Mouse (Mus musculus) myocyte (in vitro differentiated cells): ENCODE measurements around the gene Eef1a1. TPM values are rescaled to one million over a fixed set of nuclear protein-coding genes. Genes with fewer than 3 reads are reported as not detected.
A peak's percentile ranks its signal among the peaks of the same experiment; 100 is the strongest.

ENCODE experiments used
- H3K27me3 ChIP-seq: one replicate; pipeline ENCODE4 v1.6.1; 2011; ENCODE audit not compliant: control insufficient read depth, insufficient read depth, insufficient read length
- H3K36me3 ChIP-seq: one replicate; pipeline ENCODE4 v1.6.1; 2011; ENCODE audit not compliant: control insufficient read depth, insufficient read depth
- H3K4me2 ChIP-seq: one replicate; pipeline ENCODE4 v1.6.1; 2011; ENCODE audit warnings: low read depth, control low read depth
- H3K4me3 ChIP-seq: one replicate; pipeline ENCODE4 v1.5.1; 2011; ENCODE audit warnings: mild to moderate bottlenecking, control low read depth, moderate library complexity
- H3K79me2 ChIP-seq: one replicate; pipeline ENCODE4 v1.6.1; 2011; ENCODE audit not compliant: control insufficient read depth, insufficient read depth
- H3ac ChIP-seq: one replicate; pipeline ENCODE4 v1.6.1; 2011; ENCODE audit not compliant: control insufficient read depth, insufficient read length
- CEBPB ChIP-seq: IDR thresholded peaks from 2 replicates; pipeline ENCODE4 v1.6.1; 2011; ENCODE audit warnings: mild to moderate bottlenecking, moderate library complexity; ENCODE audit not compliant: poor library complexity, insufficient read depth, severe bottlenecking
- E2F4 ChIP-seq: IDR thresholded peaks from one replicate; pipeline ENCODE4 v1.6.1; 2011; ENCODE audit warnings: mild to moderate bottlenecking, control low read depth, moderate library complexity; ENCODE audit not compliant: insufficient read depth
- MAX ChIP-seq: IDR thresholded peaks from one replicate; pipeline ENCODE4 v1.6.1; 2011; ENCODE audit warnings: low read depth, mild to moderate bottlenecking, control low read depth
- MYOD1 ChIP-seq, 3 experiments: IDR thresholded peaks; one replicate each; pipeline ENCODE4 v1.6.1; 2011; ENCODE audit warnings: control low read depth in 2 of 3, low read depth in 2 of 3, mild to moderate bottlenecking in 2 of 3, moderate library complexity in 1 of 3; ENCODE audit not compliant: insufficient read length in 2 of 3, control insufficient read depth in 1 of 3
- MYOG ChIP-seq, 3 experiments: IDR thresholded peaks; one replicate each; pipeline ENCODE4 v1.6.1; 2011; ENCODE audit warnings: control low read depth in 2 of 3, low read depth in 2 of 3, mild to moderate bottlenecking in 2 of 3; ENCODE audit not compliant: insufficient read length in 2 of 3, control insufficient read depth in 1 of 3, insufficient read depth in 1 of 3
- POLR2A ChIP-seq: IDR thresholded peaks from one replicate; pipeline ENCODE4 v1.6.1; 2011; ENCODE audit warnings: low read depth, mild to moderate bottlenecking, control low read depth, moderate library complexity; ENCODE audit not compliant: insufficient read length
- POLR2AphosphoS2 ChIP-seq: IDR thresholded peaks from one replicate; pipeline ENCODE4 v1.6.1; 2011; ENCODE audit warnings: low read depth, control low read depth; ENCODE audit not compliant: insufficient read length
- REST ChIP-seq: IDR thresholded peaks from one replicate; pipeline ENCODE4 v1.6.1; 2011; ENCODE audit warnings: mild to moderate bottlenecking, control low read depth, moderate library complexity; ENCODE audit not compliant: insufficient read depth, insufficient read length
- SRF ChIP-seq: IDR thresholded peaks from one replicate; pipeline ENCODE4 v1.6.1; 2011; ENCODE audit warnings: low read depth; ENCODE audit not compliant: control insufficient read depth, insufficient read length
- TCF12 ChIP-seq: IDR thresholded peaks from one replicate; pipeline ENCODE4 v1.6.1; 2011; ENCODE audit warnings: mild to moderate bottlenecking, control low read depth; ENCODE audit not compliant: poor library complexity, insufficient read depth, severe bottlenecking
- TCF3 ChIP-seq: IDR thresholded peaks from one replicate; pipeline ENCODE4 v1.6.1; 2011; ENCODE audit warnings: low read depth, control low read depth; ENCODE audit not compliant: insufficient read length
- USF1 ChIP-seq: IDR thresholded peaks from one replicate; pipeline ENCODE4 v1.6.1; 2011; ENCODE audit warnings: low read depth, mild to moderate bottlenecking, control low read depth, moderate library complexity
- polyA plus RNA-seq: library from polyadenylated mRNA; unstranded; fragments of >200 nt; fragmentation: generic; extraction: Trizol; gene quantifications from one replicate; pipeline ENCODE4 v1.2.1, GENCODE M21; 2012; ENCODE audit warnings: missing spikeins

Gene Eef1a1
- polyA plus RNA-seq, 1 experiment = 8,203 TPM

- TF ChIP-seq TCF12 (no peak), USF1 (no peak), MAX (no peak), SRF (no peak), POLR2A (no peak), MYOD1 (IDR thresholded peaks at IDR 0.05; ENCODE audit: control insufficient read depth in 1 of 3, insufficient read length in 2 of 3, low read depth in 2 of 3) (no peak), MYOG (IDR thresholded peaks at IDR 0.05; ENCODE audit: control insufficient read depth in 1 of 3, insufficient read depth in 1 of 3, insufficient read length in 2 of 3, low read depth in 2 of 3) (no peak), REST (no peak), TCF3 (no peak), E2F4 (no peak), CEBPB (no peak), POLR2AphosphoS2 (no peak)
- no peaks in the 10 kb centered on the region for H3K36me3 ChIP-seq
- H3ac ChIP-seq = no peak overlapping the region
- H3K4me2 ChIP-seq = no peak overlapping the region
- H3K4me3 ChIP-seq = no peak overlapping the region
- H3K27me3 ChIP-seq = no peaks in the 10 kb centered on the region
- no peaks in the 10 kb centered on the region for H3K79me2 ChIP-seq
Observed at GRCm38 (mm10) chr9:78532341-78532819, 43.4 kb upstream of the Eef1a1 start.

DNA sequence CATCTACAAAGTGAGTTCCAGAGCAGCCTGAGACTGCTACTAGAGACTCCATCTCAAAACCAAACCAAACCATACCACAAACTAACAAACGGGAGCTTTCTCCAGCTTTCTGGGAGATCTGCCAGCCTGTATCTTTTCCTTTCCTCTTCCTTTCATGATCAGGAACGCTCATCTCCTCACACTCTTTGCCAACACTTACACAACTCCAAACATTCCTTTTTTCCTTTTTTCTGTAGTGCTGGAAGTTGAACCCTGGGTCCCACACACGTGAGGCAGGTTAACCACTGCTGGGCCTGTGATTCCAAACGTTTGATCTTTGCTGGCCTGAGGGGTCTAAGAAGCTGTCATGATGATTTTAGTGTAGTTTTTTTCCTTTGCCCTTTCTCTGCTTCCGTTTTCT is 42.9 kb upstream of the Eef1a1 start:
- Histone ChIP-seq H3K4me2 (no peak overlapping the region), H3K4me3 (no peak overlapping the region), H3ac (no peak overlapping the region), H3K36me3 (no peaks in the 10 kb centered on the region), H3K79me2 (no peaks in the 10 kb centered on the region), H3K27me3 (no peaks in the 10 kb centered on the region)
- TF ChIP-seq TCF3 (no peak), POLR2A (no peak), USF1 (no peak), MAX (no peak), MYOG (IDR thresholded peaks at IDR 0.05; ENCODE audit: control insufficient read depth in 1 of 3, insufficient read depth in 1 of 3, insufficient read length in 2 of 3, low read depth in 2 of 3) (no peak), REST (no peak), POLR2AphosphoS2 (no peak), E2F4 (no peak), TCF12 (no peak), MYOD1 (IDR thresholded peaks at IDR 0.05; ENCODE audit: control insufficient read depth in 1 of 3, insufficient read length in 2 of 3, low read depth in 2 of 3) (no peak), CEBPB (no peak), SRF (no peak)

DNA sequence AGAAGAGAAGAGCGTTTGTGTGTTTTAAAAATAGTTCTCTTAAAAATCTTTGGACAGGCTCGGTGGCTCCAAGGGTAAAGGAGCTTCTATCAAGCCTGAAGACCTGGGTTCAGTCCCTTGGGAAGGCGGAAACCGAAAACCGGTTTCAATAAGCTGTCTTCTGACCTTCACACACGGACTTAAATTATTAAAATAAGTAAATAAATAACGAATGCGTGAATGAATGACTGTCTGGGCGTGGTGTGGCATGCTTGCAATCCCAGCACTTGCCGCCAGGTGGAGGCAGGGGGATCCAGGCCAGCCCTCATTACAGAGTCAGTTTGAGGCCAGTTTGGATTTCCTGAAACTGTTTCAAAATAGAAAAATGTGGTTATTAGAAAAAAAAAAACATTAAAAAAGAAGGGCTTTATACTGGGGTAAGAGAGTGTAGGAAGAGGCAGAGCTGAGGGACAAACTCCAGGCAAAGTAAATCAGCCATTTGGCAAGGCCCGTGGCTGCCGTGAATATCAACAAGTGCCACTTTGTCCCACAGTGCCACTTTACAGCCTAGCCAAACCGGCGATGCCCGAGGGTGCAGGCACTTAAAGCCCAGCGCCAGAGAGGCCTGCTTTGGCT is 38.9 kb upstream of the Eef1a1 start:
- Histone ChIP-seq H3K36me3 (no peaks in the 10 kb centered on the region), H3K4me2 (peak overlapping the region; percentile 91), H3K79me2 (no peaks in the 10 kb centered on the region), H3K4me3 (peak overlapping the region; percentile 34), H3K27me3 (no peaks in the 10 kb centered on the region), H3ac (no peak overlapping the region)
- TF ChIP-seq POLR2AphosphoS2 (no peak), POLR2A (peak; percentile 28), MYOD1 (IDR thresholded peaks at IDR 0.05; ENCODE audit: control insufficient read depth in 1 of 3, insufficient read length in 2 of 3, low read depth in 2 of 3) (no peak)

DNA sequence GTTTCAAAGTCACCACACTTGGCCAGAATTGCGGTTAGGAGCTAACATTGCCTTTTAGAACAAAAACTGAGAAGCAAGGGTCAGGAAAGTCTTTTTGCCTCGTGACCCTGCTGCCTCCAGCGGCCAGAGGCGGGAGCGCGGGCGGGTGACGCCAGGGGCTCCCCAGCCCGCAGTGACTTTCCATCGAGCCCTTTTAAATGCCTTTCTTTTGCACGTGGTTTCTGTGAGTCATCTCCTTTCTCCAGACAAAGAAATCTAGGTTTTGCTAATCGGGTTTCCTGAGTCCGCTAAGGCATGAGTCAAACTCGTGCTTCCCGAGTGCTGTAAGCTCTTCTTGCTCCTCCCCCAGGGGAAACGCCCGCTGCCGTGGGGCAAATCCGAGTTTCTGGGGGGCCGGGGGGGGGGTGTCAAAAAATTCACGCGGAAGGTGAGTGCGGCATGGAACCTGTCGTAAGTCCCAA is 38.4 kb upstream of the Eef1a1 start:
- Histone ChIP-seq H3K36me3 (no peaks in the 10 kb centered on the region), H3K27me3 (no peaks in the 10 kb centered on the region), H3K4me2 (peak overlapping the region; percentile 91), H3K79me2 (no peaks in the 10 kb centered on the region), H3K4me3 (peak overlapping the region; percentile 34), H3ac (no peak overlapping the region)
- TF ChIP-seq POLR2A (no peak), USF1 (peak; percentile 33)

DNA sequence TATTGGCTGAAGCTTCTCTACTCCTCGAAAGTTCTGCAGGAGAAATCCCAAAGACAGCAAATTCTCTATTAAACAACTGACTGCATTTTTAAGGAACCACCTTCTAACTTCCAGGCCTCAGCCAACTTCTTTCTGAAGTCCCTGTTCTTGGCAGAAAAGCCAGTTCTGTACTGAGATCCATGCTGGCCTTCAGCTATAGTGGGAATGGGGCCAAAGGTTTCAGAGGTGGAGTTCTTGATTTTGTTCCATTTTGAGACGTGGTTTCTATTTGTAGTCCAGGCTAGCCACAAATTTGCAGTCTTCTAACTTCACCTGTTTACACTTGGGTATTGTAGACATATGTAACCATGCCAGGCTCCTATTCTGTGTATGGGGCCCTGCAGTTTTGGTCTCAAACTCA is 37.3 kb upstream of the Eef1a1 start:
- no peaks in the 10 kb centered on the region for H3K79me2 ChIP-seq
- TF ChIP-seq CEBPB = no peak
- no peak for TF ChIP-seq TCF12
- TF ChIP-seq MAX = no peak
- TF ChIP-seq MYOG (IDR thresholded peaks at IDR 0.05; ENCODE audit: control insufficient read depth in 1 of 3, insufficient read depth in 1 of 3, insufficient read length in 2 of 3, low read depth in 2 of 3) = no peak
- TF ChIP-seq POLR2AphosphoS2 = no peak
- no peak for TF ChIP-seq POLR2A
- no peak for TF ChIP-seq USF1
- TF ChIP-seq SRF = no peak
- TF ChIP-seq MYOD1 (IDR thresholded peaks at IDR 0.05; ENCODE audit: control insufficient read depth in 1 of 3, insufficient read length in 2 of 3, low read depth in 2 of 3) = no peak
- TF ChIP-seq REST = no peak
- no peak for TF ChIP-seq E2F4
- TF ChIP-seq TCF3 = no peak
- no peak overlapping the region for H3ac ChIP-seq

More for the DNA sequence above, 37.3 kb upstream of the Eef1a1 start:
- no peaks in the 10 kb centered on the region for H3K36me3 ChIP-seq
- H3K4me2 ChIP-seq = no peak overlapping the region
- no peaks in the 10 kb centered on the region for H3K27me3 ChIP-seq
- H3K4me3 ChIP-seq = no peak overlapping the region
